In genomic region chr13:14424836-14425235, GRCm38 (mm10) we compare ENCODE assay signal across 4 mouse cellular contexts.
"Had no signal": no experiment of that assay in that cellular context is flagged by ENCODE, and none has a peak within 500 bp of the region (broad histone marks: within the 10 kb centered on the region; RNA-seq: fewer than 3 reads in every experiment).

No protein-coding gene starts in this region.

- DNase-seq: kidney, adult 2 months; kidney, postnatal 25 days; lung, adult 18-20 months; thymus, postnatal 36 days had no signal
